Mouse (Mus musculus): ENCODE data around the gene Prl7b1.

Gene Prl7b1

DNA sequence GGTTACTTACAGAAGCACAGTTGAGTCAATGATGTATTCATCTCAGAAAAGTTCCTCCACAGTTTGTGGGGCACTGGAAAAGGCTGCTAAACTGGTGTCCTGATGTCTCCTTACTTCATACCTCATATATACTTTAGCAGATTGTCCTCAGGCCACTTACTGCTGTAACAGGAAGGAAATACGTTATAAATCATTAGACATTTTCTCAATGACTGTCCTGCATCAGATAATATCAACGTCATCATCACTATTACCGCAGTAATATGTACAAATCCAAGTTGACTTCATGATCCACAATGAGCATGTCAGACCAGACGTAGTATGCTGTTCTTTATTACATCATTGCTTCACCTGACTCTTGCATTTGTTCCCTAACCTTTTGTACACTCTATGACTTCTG is at the start of gene Prl7b1:
Gene Prl7b1, minus strand, starts transcription at position 101 of the 400 bp plus-strand sequence.
- no peak for DNase-seq

DNA sequence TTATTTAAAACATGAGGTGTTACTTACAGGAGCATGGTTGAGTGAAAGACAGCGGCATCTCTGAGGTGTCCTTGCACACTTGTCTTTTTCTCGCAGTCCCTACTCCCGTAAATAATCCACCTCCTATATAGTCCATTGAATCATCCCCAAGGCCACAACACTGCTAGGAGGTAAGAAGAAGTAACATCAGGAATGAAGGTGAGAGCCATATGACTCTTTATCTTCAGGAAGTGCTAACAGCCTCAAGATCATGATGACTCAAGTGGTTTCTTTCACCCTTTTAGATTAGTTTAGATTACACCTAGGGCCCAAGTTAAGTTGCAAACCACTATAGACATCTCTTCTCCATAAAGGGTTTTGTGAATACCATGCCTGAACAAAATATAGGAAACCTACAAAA is 32.0 kb upstream of the Prl7b1 start, which contains the start of gene Prl7a1:
Gene Prl7a1, minus strand, starts transcription at position 101 of the 400 bp plus-strand sequence.
- no peak for DNase-seq

DNA sequence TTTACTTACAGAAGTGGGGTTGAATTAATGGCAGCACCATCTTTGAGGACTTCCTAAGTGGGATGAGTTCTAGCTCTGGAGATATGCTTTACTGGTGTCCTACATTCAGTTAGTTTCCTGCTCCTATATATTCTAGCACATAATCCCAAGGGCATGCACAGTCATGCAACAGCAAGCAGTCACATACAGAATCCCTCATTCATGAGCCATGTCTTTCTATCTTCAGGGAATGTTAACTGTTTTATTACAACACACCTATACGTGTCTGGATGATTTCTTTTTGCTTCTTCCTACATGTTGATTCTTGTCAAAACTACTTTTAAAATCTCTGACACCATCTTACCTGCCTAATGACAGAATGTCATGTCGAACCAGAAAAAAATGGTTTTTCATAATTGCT is 28.3 kb downstream of the Prl7b1 start, which contains the start of gene Prl8a1:
Gene Prl8a1, minus strand, starts transcription at position 101 of the 400 bp plus-strand sequence.
- no peak for DNase-seq

DNA sequence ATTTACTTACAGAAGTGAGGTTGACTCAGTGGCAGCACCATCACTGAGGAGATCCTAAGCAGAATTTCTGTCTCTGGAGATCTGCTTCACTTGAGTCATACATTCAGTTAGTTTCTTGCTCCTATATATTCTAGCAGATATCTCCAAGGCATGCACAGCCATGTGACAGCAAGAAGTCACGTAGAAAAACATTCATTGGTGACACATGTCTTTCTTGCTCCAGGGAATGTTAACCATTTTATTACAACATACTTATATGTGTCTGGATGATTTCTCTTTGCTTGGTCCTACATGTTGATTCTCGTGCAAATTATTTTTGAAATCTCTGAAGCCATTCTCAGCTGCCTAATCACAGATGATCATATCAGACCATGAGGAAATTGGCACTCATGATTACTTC is 45.9 kb downstream of the Prl7b1 start, which contains the start of gene Prl8a9:
Gene Prl8a9, minus strand, starts transcription at position 101 of the 400 bp plus-strand sequence.
- DNase-seq: no peak

DNA sequence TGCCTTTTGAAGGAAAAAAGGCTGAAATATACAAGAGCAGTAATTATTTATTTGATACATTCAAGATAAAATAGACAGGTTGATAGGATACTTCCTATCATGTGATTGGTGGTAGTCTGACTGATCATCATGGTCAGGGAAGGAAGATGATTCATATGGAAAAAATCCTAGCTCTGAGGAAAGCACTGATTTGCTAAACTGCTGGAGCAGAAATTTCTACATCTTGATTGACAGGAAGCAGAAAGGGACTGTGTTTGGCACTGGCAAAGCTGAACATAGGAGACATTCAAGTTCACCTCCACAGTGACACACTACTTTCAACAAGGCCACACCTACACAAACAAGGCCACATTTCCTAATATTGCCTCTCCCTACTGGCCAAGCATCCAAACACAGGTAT is 57.0 kb downstream of the Prl7b1 start:
- DNase-seq: no peak

All from B cell, adult 2 months (primary cell).